Mouse (Mus musculus) gastrocnemius, adult 8-10 months (tissue): ENCODE measurements at regions not wholly inside any gene's neighbourhood (a gene's known extent, or its start where the extent isn't known, plus 50 kb on each side); places are given as distances from the start of the nearest gene placed in this dataset.

Experiments
- DNase-seq, 2 experiments: peaks; one replicate each; pipeline ENCODE4 v3.0.0; 2022; ENCODE audit warnings: low spot score in 2 of 2

GRCm38 (mm10) chr3:38820787-38821186, 66.0 kb upstream of the Fat4 start:
- no peak for DNase-seq

- DNase-seq = peak; percentile 3 to 17
Observed at GRCm38 (mm10) chr3:38820315-38820714, 66.4 kb upstream of the Fat4 start.

- DNase-seq = no peak
Observed at GRCm38 (mm10) chr3:38817651-38818050, 69.1 kb upstream of the Fat4 start.

GRCm38 (mm10) chr3:38812457-38812856, 74.3 kb upstream of the Fat4 start:
- DNase-seq = no peak

- no peak for DNase-seq
Observed at GRCm38 (mm10) chr3:38811635-38812034, 75.1 kb upstream of the Fat4 start.

- DNase-seq = no peak
Observed at GRCm38 (mm10) chr3:38806469-38807055, 80.2 kb upstream of the Fat4 start.

GRCm38 (mm10) chr3:38806036-38806435, 80.7 kb upstream of the Fat4 start:
- DNase-seq = no peak

- no peak for DNase-seq
Observed at GRCm38 (mm10) chr3:38795646-38796301, 91.0 kb upstream of the Fat4 start.

GRCm38 (mm10) chr3:38793221-38793620, 93.5 kb upstream of the Fat4 start:
- DNase-seq = no peak

- DNase-seq = no peak
Observed at GRCm38 (mm10) chr3:38788751-38789150, 98.0 kb upstream of the Fat4 start.

- DNase-seq = no peak
Observed at GRCm38 (mm10) chr3:38783711-38784110, 103.0 kb upstream of the Fat4 start.

GRCm38 (mm10) chr3:38783051-38783450, 103.7 kb upstream of the Fat4 start:
- DNase-seq = no peak

- no peak for DNase-seq
Observed at GRCm38 (mm10) chr3:38776743-38777366, 109.9 kb upstream of the Fat4 start.

GRCm38 (mm10) chr3:38754632-38755123, 132.1 kb upstream of the Fat4 start:
- DNase-seq = no peak

- no peak for DNase-seq
Observed at GRCm38 (mm10) chr3:38753446-38754205, 133.1 kb upstream of the Fat4 start.

GRCm38 (mm10) chr3:38742155-38742554, 144.6 kb upstream of the Fat4 start:
- DNase-seq = no peak

GRCm38 (mm10) chr3:38722606-38723005, 164.1 kb upstream of the Fat4 start:
- DNase-seq = no peak

GRCm38 (mm10) chr3:38712078-38712873, 174.5 kb upstream of the Fat4 start:
- no peak for DNase-seq

- no peak for DNase-seq
Observed at GRCm38 (mm10) chr3:38711229-38711628, 175.5 kb upstream of the Fat4 start.

GRCm38 (mm10) chr3:38707891-38708290, 178.8 kb upstream of the Fat4 start:
- DNase-seq = no peak

- DNase-seq = no peak
Observed at GRCm38 (mm10) chr3:38699206-38699605, 187.5 kb upstream of the Fat4 start.
